Mouse (Mus musculus) lung, adult 2 months (tissue): ENCODE results near the gene Rmi1.

Experiments
- CTCF ChIP-seq: fragments of 200-500 bp; IDR thresholded peaks from 2 replicates; pipeline ENCODE4 v1.5.1; 2011; ENCODE audit warnings: mild to moderate bottlenecking, low read length, control low read depth; ENCODE audit not compliant: insufficient read depth
- POLR2A ChIP-seq: fragments of 200-500 bp; IDR thresholded peaks from 2 replicates; pipeline ENCODE4 v1.6.1; 2011; ENCODE audit warnings: low read depth, mild to moderate bottlenecking, control low read depth, low read length, borderline replicate concordance; ENCODE audit errors: extremely low read depth

- no peak for TF ChIP-seq CTCF
- no peak for TF ChIP-seq POLR2A
Measured at GRCm38 (mm10) chr13:58368835-58369234, 33.2 kb upstream of the Rmi1 start.
